Mouse (Mus musculus) hindlimb bud, embryonic 11.5 days (tissue): ENCODE data around the gene Nfat5.

Experiments
- DNase-seq: peaks from one replicate; pipeline ENCODE4 v3.0.0-alpha.2; 2012; ENCODE audit warnings: low read depth, low spot score; ENCODE audit errors: extremely low spot score

The Nfat5 gene

GRCm38 (mm10) chr8:107292928-107293601 lies at the start of gene Nfat5:
Gene Nfat5 (plus strand): TSS chr8:107293470.
- peak; percentile 56 for DNase-seq

- no peak for DNase-seq
These were observed 49.1 kb upstream of the Nfat5 start for GRCm38 (mm10) chr8:107244218-107244617.

- DNase-seq, result no peak
These were observed 44.8 kb upstream of the Nfat5 start for GRCm38 (mm10) chr8:107248456-107248855.

GRCm38 (mm10) chr8:107251481-107252104 lies 41.7 kb upstream of the Nfat5 start:
- DNase-seq, result no peak

- DNase-seq, result no peak
These were observed 40.1 kb upstream of the Nfat5 start for GRCm38 (mm10) chr8:107253121-107253520.

GRCm38 (mm10) chr8:107254403-107254802 lies 38.9 kb upstream of the Nfat5 start:
- no peak for DNase-seq

- DNase-seq, result no peak
These were observed 38.3 kb upstream of the Nfat5 start for GRCm38 (mm10) chr8:107254951-107255457.

GRCm38 (mm10) chr8:107257223-107257622 lies 36.0 kb upstream of the Nfat5 start:
- no peak for DNase-seq

- DNase-seq, result no peak
These were observed 33.1 kb upstream of the Nfat5 start for GRCm38 (mm10) chr8:107260120-107260519.

- no peak for DNase-seq
These were observed 32.1 kb upstream of the Nfat5 start for GRCm38 (mm10) chr8:107261172-107261571.

GRCm38 (mm10) chr8:107262046-107262705 lies 31.1 kb upstream of the Nfat5 start:
- DNase-seq, result no peak

GRCm38 (mm10) chr8:107265811-107266210 lies 27.5 kb upstream of the Nfat5 start:
- DNase-seq, result no peak

GRCm38 (mm10) chr8:107268501-107268900 lies 24.8 kb upstream of the Nfat5 start:
- no peak for DNase-seq

- no peak for DNase-seq
These were observed 24.1 kb upstream of the Nfat5 start for GRCm38 (mm10) chr8:107269191-107269590.

GRCm38 (mm10) chr8:107269617-107270139 lies 23.6 kb upstream of the Nfat5 start:
- DNase-seq, result no peak

- DNase-seq, result no peak
These were observed 23.0 kb upstream of the Nfat5 start for GRCm38 (mm10) chr8:107270287-107270686.

- no peak for DNase-seq
These were observed 22.5 kb upstream of the Nfat5 start for GRCm38 (mm10) chr8:107270751-107271150.

GRCm38 (mm10) chr8:107277323-107277883 lies 15.9 kb upstream of the Nfat5 start:
- DNase-seq, result no peak

- no peak for DNase-seq
These were observed 14.7 kb upstream of the Nfat5 start for GRCm38 (mm10) chr8:107278571-107278970.

- DNase-seq, result no peak
These were observed 6.6 kb upstream of the Nfat5 start for GRCm38 (mm10) chr8:107286686-107287085.

- no peak for DNase-seq
These were observed 5.7 kb upstream of the Nfat5 start for GRCm38 (mm10) chr8:107287522-107287921.
